ENCODE assay signal across 11 mouse cellular contexts in genomic region chr3:51395461-51396145, GRCm38 (mm10). TPM values are rescaled to one million over a fixed set of nuclear protein-coding genes. Genes with fewer than 3 reads are reported as not detected.
DNase-seq lines count a peak whose midpoint lies in the region; ATAC-seq and TF ChIP-seq lines count a peak whose summit lies in the region.
"Had no signal": no experiment of that assay in that cellular context is flagged by ENCODE, and none has a peak within 500 bp of the region (broad histone marks: within the 10 kb centered on the region; RNA-seq: fewer than 3 reads in every experiment).

No protein-coding gene starts in this region.

- H3K4me3 ChIP-seq in heart, embryonic 15.5 days = peak overlapping the region; percentile 58
- 0 out of 2 replicates have a peak overlapping the region, but pooled peaks have one; percentile 49 for H3K4me3 ChIP-seq in stomach, embryonic 14.5 days (ENCODE audit: low read depth, low read length)
- no peak overlapping the region for H3K4me3 ChIP-seq in stomach, postnatal 0 days (ENCODE audit: low read depth, low read length)
- 0 out of 2 replicates have a peak overlapping the region, but pooled peaks have one; percentile 51 for H3K4me3 ChIP-seq in intestine, postnatal 0 days (ENCODE audit: low read depth, low read length)
- peak overlapping the region; percentile 60 for H3K4me3 ChIP-seq in stomach, embryonic 15.5 days (replicated peaks)
- H3K4me3 ChIP-seq in layer of hippocampus, adult 2 months = no peak overlapping the region

- no peak for DNase-seq in heart, adult 8-10 months (ENCODE audit: low spot score)
- no peak for DNase-seq in stomach, postnatal 0 days (ENCODE audit: low spot score)
- DNase-seq in layer of hippocampus, adult 2 months (ENCODE audit: low spot score in 2 of 2) = no peak
- DNase-seq in gastrocnemius, postnatal 25 days = no peak
- DNase-seq: cerebellum, adult 9-11 months; right cerebral cortex, postnatal 25 days had no signal

- no peak for TF ChIP-seq CTCF in stomach, postnatal 0 days (IDR thresholded peaks at IDR 0.05; ENCODE audit: low read depth)
- no peak for TF ChIP-seq CTCF in intestine, postnatal 0 days (IDR thresholded peaks at IDR 0.05; ENCODE audit: low read depth)
- no peak for TF ChIP-seq CTCF in layer of hippocampus, adult 2 months (conservative IDR thresholded peaks at IDR 0.05)

- no peak overlapping the region for H3K9ac ChIP-seq in heart, embryonic 15.5 days
- no peak overlapping the region for H3K9ac ChIP-seq in stomach, embryonic 14.5 days (replicated peaks; ENCODE audit: low read depth, low read length)
- H3K9ac ChIP-seq in stomach, postnatal 0 days (ENCODE audit: low read length) = no peak overlapping the region
- no peak overlapping the region for H3K9ac ChIP-seq in intestine, postnatal 0 days (ENCODE audit: low read depth, low read length)
- H3K9ac ChIP-seq in stomach, embryonic 15.5 days = no peak overlapping the region

- 39% methylated on average over 19 of the region's 19 CpGs for WGBS in heart, embryonic 15.5 days
- WGBS in stomach, embryonic 14.5 days = 31% methylated on average over 19 of the region's 19 CpGs
- 52% methylated on average over 19 of the region's 19 CpGs for WGBS in stomach, postnatal 0 days
- 52% methylated on average over 19 of the region's 19 CpGs for WGBS in intestine, postnatal 0 days
- WGBS in stomach, embryonic 15.5 days = 40% methylated on average over 19 of the region's 19 CpGs

- no peaks in the 10 kb centered on the region for H3K9me3 ChIP-seq in heart, embryonic 15.5 days (replicated peaks)
- H3K9me3 ChIP-seq in stomach, embryonic 14.5 days (ENCODE audit: control insufficient read depth, low read depth, low read length) = no peaks in the 10 kb centered on the region
- no peaks in the 10 kb centered on the region for H3K9me3 ChIP-seq in stomach, postnatal 0 days (ENCODE audit: control insufficient read depth, low read length)
- H3K9me3 ChIP-seq in intestine, postnatal 0 days (ENCODE audit: control insufficient read depth) = no peaks in the 10 kb centered on the region
- no peaks in the 10 kb centered on the region for H3K9me3 ChIP-seq in stomach, embryonic 15.5 days

- no peaks in the 10 kb centered on the region for H3K36me3 ChIP-seq in heart, embryonic 15.5 days
- H3K36me3 ChIP-seq in stomach, embryonic 14.5 days (ENCODE audit: control insufficient read depth, insufficient read depth, low read length) = no peaks in the 10 kb centered on the region
- H3K36me3 ChIP-seq in stomach, postnatal 0 days (ENCODE audit: control insufficient read depth, insufficient read depth, low read length) = no peaks in the 10 kb centered on the region
- H3K36me3 ChIP-seq in intestine, postnatal 0 days (ENCODE audit: control insufficient read depth, insufficient read depth) = no peaks in the 10 kb centered on the region
- no peaks in the 10 kb centered on the region for H3K36me3 ChIP-seq in stomach, embryonic 15.5 days

- TF ChIP-seq EP300 in stomach, postnatal 0 days (optimal IDR thresholded peaks at IDR 0.05) = no peak

- peaks cover 13% of the 10 kb centered on the region for H3K4me1 ChIP-seq in heart, embryonic 15.5 days (replicated peaks)
- no peaks in the 10 kb centered on the region for H3K4me1 ChIP-seq in stomach, embryonic 14.5 days (ENCODE audit: control insufficient read depth, insufficient read depth, low read length)
- H3K4me1 ChIP-seq in stomach, postnatal 0 days (replicated peaks; ENCODE audit: control insufficient read depth, insufficient read depth) = no peaks in the 10 kb centered on the region; the same call in 1 of the 2 replicates
- no peaks in the 10 kb centered on the region for H3K4me1 ChIP-seq in intestine, postnatal 0 days (replicated peaks; ENCODE audit: control insufficient read depth, insufficient read depth, low read length)
- H3K4me1 ChIP-seq in stomach, embryonic 15.5 days = peaks cover 3% of the 10 kb centered on the region; the same call in 1 of the 2 replicates

- ATAC-seq in heart, embryonic 15.5 days (replicated peaks; ENCODE audit: insufficient number of reproducible peaks, insufficient read depth, low FRiP score, low read depth) = no peak
- ATAC-seq in stomach, embryonic 14.5 days (ENCODE audit: insufficient number of reproducible peaks, insufficient read depth, low FRiP score, low read depth) = no peak
- ATAC-seq in stomach, postnatal 0 days (ENCODE audit: low FRiP score, low TSS enrichment) = no peak
- no peak for ATAC-seq in intestine, postnatal 0 days
- no peak for ATAC-seq in stomach, embryonic 15.5 days (ENCODE audit: insufficient read depth, low FRiP score, low read depth)

- H3K4me2 ChIP-seq in heart, embryonic 15.5 days = peak overlapping the region; percentile 91
- peak overlapping the region; percentile 78; the same call in 1 of the 2 replicates for H3K4me2 ChIP-seq in stomach, embryonic 14.5 days (replicated peaks; ENCODE audit: low read depth, low read length)
- H3K4me2 ChIP-seq in stomach, postnatal 0 days (replicated peaks; ENCODE audit: low read depth) = no peak overlapping the region
- peak overlapping the region; percentile 70; the same call in 1 of the 2 replicates for H3K4me2 ChIP-seq in intestine, postnatal 0 days (replicated peaks; ENCODE audit: low read depth)
- H3K4me2 ChIP-seq in stomach, embryonic 15.5 days = peak overlapping the region; percentile 89

- H3K27ac ChIP-seq in heart, embryonic 15.5 days = no peak overlapping the region
- H3K27ac ChIP-seq in stomach, embryonic 14.5 days (ENCODE audit: low read length) = no peak overlapping the region
- no peak overlapping the region for H3K27ac ChIP-seq in stomach, postnatal 0 days (replicated peaks)
- no peak overlapping the region for H3K27ac ChIP-seq in intestine, postnatal 0 days (ENCODE audit: low read depth, low read length)
- H3K27ac ChIP-seq in stomach, embryonic 15.5 days = no peak overlapping the region
- H3K27ac ChIP-seq in layer of hippocampus, adult 2 months = no peak overlapping the region
- H3K27ac ChIP-seq: left cerebral cortex, adult 2 months had no signal

- H3K27me3 ChIP-seq in heart, embryonic 15.5 days = peaks cover 14% of the 10 kb centered on the region; the same call in 1 of the 2 replicates
- H3K27me3 ChIP-seq in stomach, embryonic 14.5 days (ENCODE audit: control insufficient read depth, insufficient read depth, low read length) = no peaks in the 10 kb centered on the region
- H3K27me3 ChIP-seq in stomach, postnatal 0 days (ENCODE audit: control insufficient read depth, insufficient read depth, low read length) = no peaks in the 10 kb centered on the region
- H3K27me3 ChIP-seq in intestine, postnatal 0 days (replicated peaks; ENCODE audit: control insufficient read depth, insufficient read depth, low read length) = no peaks in the 10 kb centered on the region
- H3K27me3 ChIP-seq in stomach, embryonic 15.5 days (replicated peaks) = peaks cover 7% of the 10 kb centered on the region; the same call in 1 of the 2 replicates

RNA-seq across cellular contexts. Expression of gene Mgarp, which starts 0.9 kb away (rescaled TPM):
- polyA plus RNA-seq in heart, embryonic 15.5 days (2015; fragmentation: Nextera tagmentation; extraction: Ambion mirVana) = 6.9 and 9.5 TPM in 2 replicates
- under 1 TPM; 0.22 to 0.37 (median 0.26) TPM for total RNA-seq in heart, adult 8-10 months (2022)
- polyA plus RNA-seq in stomach, embryonic 14.5 days (2014; fragmentation: Nextera tagmentation; extraction: Ambion mirVana) = 2.9 and 3.0 TPM in 2 replicates
- 0.73 and 0.82 TPM in 2 replicates for polyA plus RNA-seq in stomach, postnatal 0 days (2015; fragmentation: Nextera tagmentation; extraction: Ambion mirVana)
- 0.41 and 0.59 TPM in 2 replicates for polyA plus RNA-seq in intestine, postnatal 0 days (2015; fragmentation: Nextera tagmentation; extraction: Ambion mirVana)
- polyA plus RNA-seq in stomach, embryonic 15.5 days (2015; fragmentation: Nextera tagmentation; extraction: Ambion mirVana) = 3.8 and 4.0 TPM in 2 replicates
- total RNA-seq in layer of hippocampus, adult 2 months (2021) = not detected
- not detected for total RNA-seq in gastrocnemius, postnatal 25 days (2021)
- total RNA-seq: left cerebral cortex, adult 2 months had no signal

RNA-seq across cellular contexts. Expression of gene Ndufc1, which starts 13.2 kb away (rescaled TPM):
- polyA plus RNA-seq in heart, embryonic 15.5 days (2015; fragmentation: Nextera tagmentation; extraction: Ambion mirVana) = 1,150 and 1,902 TPM in 2 replicates
- total RNA-seq in heart, adult 8-10 months (2022) = 1,000 to 10,000 TPM; 1,660 to 1,731 (median 1,722) TPM
- polyA plus RNA-seq in stomach, embryonic 14.5 days (2014; fragmentation: Nextera tagmentation; extraction: Ambion mirVana) = 674 and 700 TPM in 2 replicates
- 884 and 979 TPM in 2 replicates for polyA plus RNA-seq in stomach, postnatal 0 days (2015; fragmentation: Nextera tagmentation; extraction: Ambion mirVana)
- 1,384 and 1,395 TPM in 2 replicates for polyA plus RNA-seq in intestine, postnatal 0 days (2015; fragmentation: Nextera tagmentation; extraction: Ambion mirVana)
- 709 and 792 TPM in 2 replicates for polyA plus RNA-seq in stomach, embryonic 15.5 days (2015; fragmentation: Nextera tagmentation; extraction: Ambion mirVana)
- total RNA-seq in layer of hippocampus, adult 2 months (2021) = 100 to 1,000 TPM; 287 to 299 TPM
- total RNA-seq in gastrocnemius, postnatal 25 days (2021) = 1,000 to 10,000 TPM; 1,156 to 1,193 TPM

RNA-seq across cellular contexts. Expression of gene Naa15, which starts 19.3 kb away (rescaled TPM):
- polyA plus RNA-seq in heart, embryonic 15.5 days (2015; fragmentation: Nextera tagmentation; extraction: Ambion mirVana) = 36.5 and 42.5 TPM in 2 replicates
- total RNA-seq in heart, adult 8-10 months (2022) = 10 to 100 TPM; 44.6 to 56.5 (median 48.1) TPM
- 41.5 and 45.7 TPM in 2 replicates for polyA plus RNA-seq in stomach, embryonic 14.5 days (2014; fragmentation: Nextera tagmentation; extraction: Ambion mirVana)
- 16.3 and 19.0 TPM in 2 replicates for polyA plus RNA-seq in stomach, postnatal 0 days (2015; fragmentation: Nextera tagmentation; extraction: Ambion mirVana)
- polyA plus RNA-seq in intestine, postnatal 0 days (2015; fragmentation: Nextera tagmentation; extraction: Ambion mirVana) = 14.4 and 16.3 TPM in 2 replicates
- 43.8 and 49.9 TPM in 2 replicates for polyA plus RNA-seq in stomach, embryonic 15.5 days (2015; fragmentation: Nextera tagmentation; extraction: Ambion mirVana)
- 10 to 100 TPM; 55.0 to 58.1 TPM for total RNA-seq in layer of hippocampus, adult 2 months (2021)
- 10 to 100 TPM; 39.6 to 48.4 TPM for total RNA-seq in gastrocnemius, postnatal 25 days (2021)

RNA-seq across cellular contexts. Expression of gene Elf2, which starts 55.1 kb away (rescaled TPM):
- polyA plus RNA-seq in heart, embryonic 15.5 days (2015; fragmentation: Nextera tagmentation; extraction: Ambion mirVana) = 51.3 and 55.4 TPM in 2 replicates
- 10 to 100 TPM; 40.6 to 52.9 (median 50.9) TPM for total RNA-seq in heart, adult 8-10 months (2022)
- polyA plus RNA-seq in stomach, embryonic 14.5 days (2014; fragmentation: Nextera tagmentation; extraction: Ambion mirVana) = 61.1 and 72.6 TPM in 2 replicates
- polyA plus RNA-seq in stomach, postnatal 0 days (2015; fragmentation: Nextera tagmentation; extraction: Ambion mirVana) = 32.4 and 36.3 TPM in 2 replicates
- polyA plus RNA-seq in intestine, postnatal 0 days (2015; fragmentation: Nextera tagmentation; extraction: Ambion mirVana) = 38.6 and 40.7 TPM in 2 replicates
- 62.5 and 63.7 TPM in 2 replicates for polyA plus RNA-seq in stomach, embryonic 15.5 days (2015; fragmentation: Nextera tagmentation; extraction: Ambion mirVana)
- 10 to 100 TPM; 54.6 to 54.9 TPM for total RNA-seq in layer of hippocampus, adult 2 months (2021)
- 10 to 100 TPM; 44.3 to 46.1 TPM for total RNA-seq in gastrocnemius, postnatal 25 days (2021)

Comparison
In these comparisons a context has a peak if more than half of its experiments do, and no peak if none do; other contexts are left out.
1. H3K4me3 ChIP-seq: peak in heart, embryonic 15.5 days (single experiment), stomach, embryonic 14.5 days (single experiment), intestine, postnatal 0 days (single experiment) and stomach, embryonic 15.5 days (single experiment); none in stomach, postnatal 0 days (single experiment) and layer of hippocampus, adult 2 months (single experiment).